Mouse (Mus musculus) bone marrow macrophage, adult 2 months (primary cell): ENCODE data around the gene Smtnl2.

Experiments used
- CTCF ChIP-seq: IDR thresholded peaks from 2 replicates; pipeline ENCODE4 v1.5.1; 2012; ENCODE audit warnings: low read depth, mild to moderate bottlenecking, low read length, moderate library complexity
- POLR2A ChIP-seq: IDR thresholded peaks from 2 replicates; pipeline ENCODE4 v1.6.1; 2012; ENCODE audit warnings: mild to moderate bottlenecking, low read depth, low read length, borderline replicate concordance

DNA sequence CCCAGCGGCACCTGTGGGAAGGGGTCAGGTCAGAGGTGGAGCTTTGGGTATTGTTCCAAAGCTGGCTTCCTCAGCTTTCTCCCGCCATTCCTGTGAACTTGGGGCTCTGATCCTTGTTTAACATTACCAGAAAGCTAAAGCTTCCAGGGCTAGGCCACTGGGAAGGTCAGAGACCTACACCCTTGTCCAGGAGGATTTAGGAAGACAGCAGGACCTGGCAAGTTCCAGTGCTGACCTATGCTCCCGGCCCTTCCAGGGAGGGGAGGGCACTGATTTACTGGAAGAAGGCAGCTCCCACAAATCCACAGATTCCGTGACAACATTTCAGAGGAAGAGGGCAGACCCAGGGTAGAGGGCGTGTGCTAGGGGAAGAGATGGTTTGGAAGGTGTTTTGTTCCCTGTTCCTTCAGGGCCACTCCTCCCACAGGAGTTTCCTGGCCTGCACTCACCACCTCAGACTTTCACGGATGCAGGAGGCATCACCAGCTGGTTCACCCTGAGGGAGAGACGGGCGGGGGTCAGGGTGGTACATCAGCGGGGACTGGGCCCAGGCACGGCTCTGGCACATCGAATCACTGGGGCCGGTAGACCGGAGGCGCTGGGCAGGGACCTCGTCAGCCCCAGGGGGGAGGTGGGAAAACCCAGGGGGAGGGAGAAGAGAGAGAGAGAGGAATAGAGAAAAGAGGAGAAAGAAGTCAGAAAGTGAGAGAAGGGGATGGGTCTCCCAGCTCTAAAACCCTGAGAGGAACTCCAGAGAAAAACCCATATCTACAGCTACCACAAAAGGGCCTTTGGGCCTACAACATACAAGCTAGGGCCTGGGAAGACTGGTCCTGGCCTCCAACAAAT lies 41.8 kb upstream of the Smtnl2 start:
- TF ChIP-seq CTCF (no peak), POLR2A (no peak)
